Mouse (Mus musculus): Measurements from ENCODE around the gene Gfm2. TPM values are rescaled to one million over a fixed set of nuclear protein-coding genes. Genes with fewer than 3 reads are reported as not detected.

The Gfm2 gene
- polyA plus RNA-seq, 1 experiment, result 1.3 TPM

DNA sequence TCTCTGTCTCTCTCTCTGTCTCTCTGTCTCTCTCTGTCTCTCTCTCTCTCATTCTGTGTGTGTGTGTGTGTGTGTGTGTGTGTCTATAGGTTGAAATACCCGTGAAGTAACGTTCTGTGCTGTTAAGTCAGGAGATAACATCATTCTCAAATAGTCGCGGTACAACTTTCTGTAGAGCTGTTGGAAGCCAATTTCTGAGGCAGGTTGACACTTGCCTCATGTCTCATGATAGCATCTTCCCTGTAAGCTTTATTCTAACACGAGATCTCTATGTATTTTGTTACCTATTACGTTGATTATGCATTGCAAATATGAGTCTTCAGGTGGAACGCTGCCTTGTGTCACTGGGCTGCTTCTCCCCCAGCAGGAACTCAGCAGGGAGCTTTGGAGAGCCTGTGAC, 4.6 kb downstream of the Gfm2 start:
- peaks cover 11% of the 10 kb centered on the region for H3K4me1 ChIP-seq (ENCODE audit: control insufficient read depth)
- TF ChIP-seq TAL1 (IDR thresholded peaks at IDR 0.05; ENCODE audit: low read length), result no peak
- no peaks in the 10 kb centered on the region for H3K27me3 ChIP-seq (ENCODE audit: control insufficient read depth)
- H3K4me3 ChIP-seq (replicated peaks), result no peak overlapping the region
- peaks cover 46% of the 10 kb centered on the region for H3K36me3 ChIP-seq (ENCODE audit: control insufficient read depth)
- no peaks in the 10 kb centered on the region for H3K9me3 ChIP-seq (ENCODE audit: control insufficient read depth, low read length)

DNA sequence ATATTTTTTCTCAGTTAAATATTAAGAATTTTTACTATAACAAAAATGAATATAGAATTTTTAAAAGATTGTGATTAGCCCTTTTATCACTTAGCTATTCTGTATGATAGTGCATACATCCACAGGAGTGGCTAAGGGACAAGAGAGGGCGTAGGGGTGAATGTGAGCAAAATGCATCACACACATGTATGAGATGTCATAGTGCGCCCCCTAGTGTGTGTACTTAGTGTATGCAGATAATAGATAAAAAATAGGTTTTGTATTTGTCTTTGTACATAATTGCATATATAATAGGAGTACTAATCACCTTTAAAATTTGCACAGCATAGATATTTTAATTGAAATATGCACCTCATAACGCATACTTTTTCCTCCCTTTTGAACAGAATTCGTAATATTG, 8.1 kb downstream of the Gfm2 start:
- no peaks in the 10 kb centered on the region for H3K27me3 ChIP-seq (ENCODE audit: control insufficient read depth)
- no peak for TF ChIP-seq TAL1 (IDR thresholded peaks at IDR 0.05; ENCODE audit: low read length)
- no peak for TF ChIP-seq GATA1 (IDR thresholded peaks at IDR 0.05; ENCODE audit: low read length)
- H3K36me3 ChIP-seq (ENCODE audit: control insufficient read depth), result peaks cover 70% of the 10 kb centered on the region
- no peak overlapping the region for H3K4me3 ChIP-seq (replicated peaks)
- H3K9me3 ChIP-seq (ENCODE audit: control insufficient read depth, low read length), result no peaks in the 10 kb centered on the region
- peaks cover 1% of the 10 kb centered on the region; the same call in 1 of the 2 replicates for H3K4me1 ChIP-seq (ENCODE audit: control insufficient read depth)

GRCm38 (mm10) chr13:97175520-97176264, 38.0 kb downstream of the Gfm2 start:
- Histone ChIP-seq H3K4me3 (replicated peaks) (no peak overlapping the region), H3K4me1 (ENCODE audit: control insufficient read depth) (no peaks in the 10 kb centered on the region), H3K27me3 (ENCODE audit: control insufficient read depth) (no peaks in the 10 kb centered on the region), H3K9me3 (ENCODE audit: control insufficient read depth, low read length) (no peaks in the 10 kb centered on the region), H3K36me3 (ENCODE audit: control insufficient read depth) (peaks cover 84% of the 10 kb centered on the region)
- no peak for TF ChIP-seq TAL1 (IDR thresholded peaks at IDR 0.05; ENCODE audit: low read length)
- TF ChIP-seq GATA1 (IDR thresholded peaks at IDR 0.05; ENCODE audit: low read length), result no peak

DNA sequence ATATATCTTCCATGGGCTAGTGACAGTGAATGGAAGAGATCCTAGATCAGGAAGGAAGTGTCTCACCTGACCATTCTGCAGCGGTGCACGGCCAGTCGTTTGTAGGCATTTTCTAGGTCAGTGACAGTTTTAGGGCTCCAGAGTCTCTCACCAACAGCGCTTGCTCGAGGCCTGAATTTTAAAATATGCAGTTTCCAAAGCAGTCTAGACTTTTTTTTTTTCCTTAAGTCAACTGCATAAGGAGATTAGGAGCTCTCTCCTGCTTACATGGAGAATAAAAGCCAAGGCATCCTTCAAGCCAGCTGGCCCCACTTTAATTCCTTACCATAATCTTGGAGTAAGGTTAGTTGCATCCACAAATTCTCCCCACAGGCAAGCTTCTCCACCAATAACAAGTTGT, 39.0 kb downstream of the Gfm2 start:
- Histone ChIP-seq H3K9me3 (ENCODE audit: control insufficient read depth, low read length) (no peaks in the 10 kb centered on the region), H3K4me3 (replicated peaks) (no peak overlapping the region), H3K36me3 (ENCODE audit: control insufficient read depth) (peaks cover 83% of the 10 kb centered on the region), H3K27me3 (ENCODE audit: control insufficient read depth) (no peaks in the 10 kb centered on the region), H3K4me1 (ENCODE audit: control insufficient read depth) (no peaks in the 10 kb centered on the region)
- TF ChIP-seq GATA1 (IDR thresholded peaks at IDR 0.05; ENCODE audit: low read length), result no peak
- no peak for TF ChIP-seq TAL1 (IDR thresholded peaks at IDR 0.05; ENCODE audit: low read length)

GRCm38 (mm10) chr13:97178943-97179342, 41.2 kb downstream of the Gfm2 start:
- no peak overlapping the region for H3K4me3 ChIP-seq (replicated peaks)
- no peaks in the 10 kb centered on the region for H3K4me1 ChIP-seq (ENCODE audit: control insufficient read depth)
- H3K36me3 ChIP-seq (ENCODE audit: control insufficient read depth), result peaks cover 75% of the 10 kb centered on the region
- TF ChIP-seq TAL1 (IDR thresholded peaks at IDR 0.05; ENCODE audit: low read length), result no peak
- TF ChIP-seq GATA1 (IDR thresholded peaks at IDR 0.05; ENCODE audit: low read length), result no peak
- H3K27me3 ChIP-seq (ENCODE audit: control insufficient read depth), result no peaks in the 10 kb centered on the region
- no peaks in the 10 kb centered on the region for H3K9me3 ChIP-seq (ENCODE audit: control insufficient read depth, low read length)

DNA sequence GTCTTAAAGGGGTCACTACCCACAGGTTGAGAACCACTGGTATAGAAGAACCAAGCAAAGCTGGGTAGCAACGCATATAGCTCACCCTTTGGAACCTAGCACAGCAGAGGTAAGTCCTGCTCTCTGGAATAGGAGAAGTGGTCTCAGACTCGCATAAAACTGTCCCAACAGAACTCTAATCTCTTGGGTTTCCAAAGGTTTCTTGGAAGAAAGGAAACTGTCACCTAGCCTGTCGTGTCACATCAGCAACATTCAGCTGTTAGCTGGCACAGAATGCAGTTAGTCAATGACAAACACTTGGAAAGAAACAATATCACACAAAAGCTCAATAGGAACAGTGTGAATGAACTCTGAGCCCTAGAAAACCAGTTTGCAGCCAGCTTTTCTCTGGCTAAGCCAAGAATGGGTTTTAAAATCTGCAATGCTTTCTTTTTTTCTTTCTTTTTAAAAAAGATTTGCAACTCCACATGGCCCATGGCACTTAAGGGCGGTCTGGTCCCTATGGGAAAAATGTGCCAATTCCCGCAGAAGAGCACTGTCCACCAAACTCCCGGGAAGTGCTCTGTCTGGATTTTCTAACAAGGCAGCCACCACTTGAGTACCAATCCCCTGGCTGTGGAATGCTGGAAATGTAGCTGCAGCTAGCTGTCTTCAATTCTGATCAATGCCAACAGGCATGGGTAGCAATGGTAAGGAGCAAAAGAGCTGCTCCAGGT, 42.5 kb downstream of the Gfm2 start:
- no peaks in the 10 kb centered on the region for H3K27me3 ChIP-seq (ENCODE audit: control insufficient read depth)
- peaks cover 62% of the 10 kb centered on the region for H3K36me3 ChIP-seq (ENCODE audit: control insufficient read depth)
- no peaks in the 10 kb centered on the region for H3K4me1 ChIP-seq (ENCODE audit: control insufficient read depth)
- no peaks in the 10 kb centered on the region for H3K9me3 ChIP-seq (ENCODE audit: control insufficient read depth, low read length)
- no peak for TF ChIP-seq TAL1 (IDR thresholded peaks at IDR 0.05; ENCODE audit: low read length)
- H3K4me3 ChIP-seq (replicated peaks), result no peak overlapping the region

DNA sequence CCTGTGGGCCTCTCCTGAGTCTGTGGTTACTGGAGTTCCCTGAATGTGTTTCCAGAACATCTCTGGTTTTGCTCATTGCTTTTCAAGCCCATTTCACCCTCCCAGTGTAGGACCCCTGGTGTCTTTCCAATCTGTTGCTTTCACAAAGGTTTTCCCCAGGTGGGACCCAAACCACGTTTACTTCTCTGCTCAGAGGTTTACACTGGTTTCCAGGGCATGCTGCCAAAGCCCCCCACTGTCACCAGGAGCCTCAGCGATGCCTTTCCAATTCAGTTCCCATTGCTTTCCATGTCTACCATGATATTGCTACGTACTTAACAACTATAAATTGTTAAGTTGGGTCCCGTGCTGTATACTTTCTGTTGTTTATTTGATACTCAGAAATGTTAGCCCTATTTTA, 45.1 kb downstream of the Gfm2 start:
- H3K4me3 ChIP-seq (replicated peaks), result no peak overlapping the region
- H3K4me1 ChIP-seq (ENCODE audit: control insufficient read depth), result no peaks in the 10 kb centered on the region
- TF ChIP-seq GATA1 (IDR thresholded peaks at IDR 0.05; ENCODE audit: low read length), result no peak
- no peak for TF ChIP-seq TAL1 (IDR thresholded peaks at IDR 0.05; ENCODE audit: low read length)
- no peaks in the 10 kb centered on the region for H3K27me3 ChIP-seq (ENCODE audit: control insufficient read depth)
- H3K9me3 ChIP-seq (ENCODE audit: control insufficient read depth, low read length), result no peaks in the 10 kb centered on the region
- peaks cover 40% of the 10 kb centered on the region for H3K36me3 ChIP-seq (ENCODE audit: control insufficient read depth)

DNA sequence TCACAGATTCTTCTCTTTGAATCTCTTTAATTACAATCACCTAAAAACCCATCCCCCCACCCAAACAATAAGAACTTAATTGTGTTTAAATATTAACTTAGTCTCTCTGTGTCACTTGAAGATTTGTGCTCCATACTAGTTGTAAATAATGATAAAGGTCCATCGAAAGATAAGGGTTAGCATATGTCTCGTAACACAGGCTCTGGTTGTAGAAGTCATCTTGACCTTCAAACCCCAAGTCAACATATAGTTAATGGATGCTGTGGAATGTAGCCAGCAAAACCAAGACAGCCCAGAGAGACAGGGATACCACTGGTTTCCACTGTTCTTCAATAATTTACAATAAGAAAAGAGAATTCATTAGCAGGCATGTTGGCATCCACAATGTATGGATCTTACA, 46.4 kb downstream of the Gfm2 start:
- H3K4me1 ChIP-seq (ENCODE audit: control insufficient read depth), result no peaks in the 10 kb centered on the region
- H3K4me3 ChIP-seq (replicated peaks), result no peak overlapping the region
- TF ChIP-seq GATA1 (IDR thresholded peaks at IDR 0.05; ENCODE audit: low read length) (no peak), TAL1 (IDR thresholded peaks at IDR 0.05; ENCODE audit: low read length) (no peak)
- no peaks in the 10 kb centered on the region for H3K9me3 ChIP-seq (ENCODE audit: control insufficient read depth, low read length)
- H3K27me3 ChIP-seq (ENCODE audit: control insufficient read depth), result no peaks in the 10 kb centered on the region
- peaks cover 27% of the 10 kb centered on the region for H3K36me3 ChIP-seq (ENCODE audit: control insufficient read depth)

DNA sequence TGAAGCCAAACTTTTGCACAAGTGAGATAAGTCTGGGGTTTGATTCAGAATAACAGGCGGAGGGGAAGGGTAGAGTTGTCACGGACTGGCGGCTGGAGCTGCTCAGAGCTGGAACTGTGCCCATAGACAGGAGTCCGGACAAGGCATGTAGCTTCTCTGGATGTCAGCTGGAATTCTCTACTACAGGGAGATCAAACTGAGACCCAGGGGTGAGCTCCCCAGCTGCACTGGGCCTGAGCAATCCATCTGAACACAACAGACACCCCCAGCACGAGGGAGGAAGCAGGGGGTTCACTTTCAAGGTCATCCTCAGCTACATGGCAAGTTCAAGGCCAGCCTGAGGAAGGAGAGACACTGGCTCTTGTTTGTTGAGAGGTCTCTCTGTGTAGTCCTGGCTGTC, 46.9 kb downstream of the Gfm2 start:
- Histone ChIP-seq H3K4me3 (replicated peaks) (no peak overlapping the region), H3K4me1 (ENCODE audit: control insufficient read depth) (no peaks in the 10 kb centered on the region), H3K27me3 (ENCODE audit: control insufficient read depth) (no peaks in the 10 kb centered on the region), H3K36me3 (ENCODE audit: control insufficient read depth) (peaks cover 22% of the 10 kb centered on the region), H3K9me3 (ENCODE audit: control insufficient read depth, low read length) (no peaks in the 10 kb centered on the region)
- TF ChIP-seq GATA1 (IDR thresholded peaks at IDR 0.05; ENCODE audit: low read length) (no peak), TAL1 (IDR thresholded peaks at IDR 0.05; ENCODE audit: low read length) (no peak)
